Mouse (Mus musculus) intestine, embryonic 16.5 days (tissue): ENCODE measurements around the gene Mrpl19. TPM values are rescaled to one million over a fixed set of nuclear protein-coding genes. Genes with fewer than 3 reads are reported as not detected.

Experiments used
- ATAC-seq: fragments of 200-750 bp; cut with Nextera tagmentation; 2 replicates; pipeline ENCODE4 v1.8.0; 2017; ENCODE audit warnings: moderate TSS enrichment, moderate library complexity
- H3K27ac ChIP-seq: fragments of 300-500 bp; sonication (generic); 2 replicates; pipeline ENCODE4 v1.5.1; 2014; ENCODE audit warnings: mild to moderate bottlenecking, low read length
- H3K27me3 ChIP-seq: fragments of 300-500 bp; sonication (generic); replicated peaks from 2 replicates; pipeline ENCODE4 v1.6.1; 2014; ENCODE audit warnings: low read length, control low read depth, mixed read lengths; ENCODE audit not compliant: control insufficient read depth, insufficient read depth
- H3K36me3 ChIP-seq: fragments of 300-500 bp; sonication (generic); 2 replicates; pipeline ENCODE4 v1.6.1; 2014; ENCODE audit warnings: low read length, control low read depth; ENCODE audit not compliant: control insufficient read depth, insufficient read depth
- H3K4me1 ChIP-seq: fragments of 300-500 bp; sonication (generic); 2 replicates; pipeline ENCODE4 v1.6.1; 2014; ENCODE audit warnings: low read length, control low read depth, mixed read lengths; ENCODE audit not compliant: control insufficient read depth, insufficient read depth
- H3K4me2 ChIP-seq: fragments of 300-500 bp; sonication (generic); 2 replicates; pipeline ENCODE4 v1.6.1; 2014; ENCODE audit warnings: low read depth, low read length, control low read depth
- H3K4me3 ChIP-seq: fragments of 300-500 bp; sonication (generic); 2 replicates; pipeline ENCODE4 v1.5.1; 2014; ENCODE audit warnings: mild to moderate bottlenecking, low read length
- H3K9ac ChIP-seq: fragments of 300-500 bp; sonication (generic); 2 replicates; pipeline ENCODE4 v1.6.1; 2014; ENCODE audit warnings: low read depth, low read length
- H3K9me3 ChIP-seq: fragments of 300-500 bp; sonication (generic); 2 replicates; pipeline ENCODE4 v1.6.1; 2016; ENCODE audit warnings: low read length, control low read depth; ENCODE audit not compliant: control insufficient read depth
- WGBS: fragments of 180-500 bp; shearing (Covaris S2); extraction: QIAGEN DNeasy Blood & Tissue Kit; methylation state at CpG from one replicate; pipeline ENCODE4 v1.1.7; 2014; 5-methylcytosine and 5-hydroxymethylcytosine counted together
- polyA plus RNA-seq: library from polyadenylated mRNA; unstranded; fragments of >200 nt; fragmentation: Nextera tagmentation; extraction: Ambion mirVana; gene quantifications from 2 replicates; pipeline ENCODE4 v1.2.1, GENCODE M21; 2015

Mrpl19 gene
- 55.1 and 62.8 TPM in 2 replicates for polyA plus RNA-seq

DNA sequence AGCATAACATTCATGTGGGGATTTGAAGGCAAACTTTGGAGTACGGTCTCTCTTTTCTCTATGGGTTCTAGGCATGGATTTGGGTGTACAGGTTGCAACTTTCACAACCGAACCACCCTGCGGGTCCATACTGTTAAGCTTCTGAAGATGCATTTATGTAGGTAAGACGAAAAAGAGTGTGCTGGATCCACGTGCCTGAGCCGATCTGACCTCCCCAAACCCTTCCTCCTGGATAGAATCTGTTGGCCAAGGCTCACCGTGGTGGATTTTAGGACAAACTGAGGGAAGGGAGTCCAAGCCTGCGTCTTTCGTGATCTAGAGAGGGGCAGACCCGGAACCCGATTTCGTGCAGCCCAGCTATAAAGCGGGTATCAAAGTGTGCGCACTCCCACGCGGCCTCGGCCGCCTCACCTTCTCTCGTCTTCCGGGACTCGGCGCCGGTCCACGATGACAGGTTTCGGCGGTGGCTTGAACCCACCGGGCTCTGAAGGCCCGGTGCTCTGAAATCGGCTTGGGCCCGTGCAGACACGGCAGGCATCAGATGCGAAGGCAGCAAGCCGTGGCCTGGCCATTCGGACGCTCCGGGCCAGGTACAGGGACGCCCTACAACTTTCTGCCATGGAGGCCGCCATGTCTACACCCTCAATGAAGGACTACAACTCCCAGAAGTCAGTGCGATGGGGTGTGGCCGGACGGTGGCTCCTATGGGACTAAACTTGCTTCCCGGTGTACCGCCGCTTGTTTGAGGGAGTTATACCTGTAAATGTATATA, at the start of gene Mrpl19:
Gene Mrpl19, minus strand, starts transcription at position 663 of the 772 bp plus-strand sequence.
- H3K4me2 ChIP-seq, result peak within 1 kb of the TSS; percentile 59
- H3K4me3 ChIP-seq, result peak within 1 kb of the TSS; percentile 85
- under 1% methylated on average over 44 of the region's 44 CpGs for WGBS
- H3K36me3 ChIP-seq, result peaks cover 10% of the 10 kb centered on the region
- no peaks in the 10 kb centered on the region for H3K9me3 ChIP-seq
- no peaks in the 10 kb centered on the region for H3K27me3 ChIP-seq
- peak within 1 kb of the TSS; percentile 87 for H3K9ac ChIP-seq
- H3K4me1 ChIP-seq, result peaks cover 8% of the 10 kb centered on the region; the same call in 1 of the 2 replicates
- ATAC-seq, result peak; percentile 99
- peak within 1 kb of the TSS; percentile 39; the same call in 1 of the 2 replicates for H3K27ac ChIP-seq

- Histone ChIP-seq H3K36me3 (no peaks in the 10 kb centered on the region), H3K4me2 (no peak overlapping the region), H3K4me3 (no peak overlapping the region), H3K27ac (no peak overlapping the region), H3K9ac (no peak overlapping the region), H3K9me3 (no peaks in the 10 kb centered on the region; the same call in 1 of the 2 replicates), H3K4me1 (no peaks in the 10 kb centered on the region), H3K27me3 (no peaks in the 10 kb centered on the region)
- WGBS, result 43% methylated on average over 1 of the region's 1 CpGs
- ATAC-seq, result peak; percentile 58; the same call in 1 of the 2 replicates
These were observed 46.6 kb upstream of the Mrpl19 start for GRCm38 (mm10) chr6:82012392-82012791.

DNA sequence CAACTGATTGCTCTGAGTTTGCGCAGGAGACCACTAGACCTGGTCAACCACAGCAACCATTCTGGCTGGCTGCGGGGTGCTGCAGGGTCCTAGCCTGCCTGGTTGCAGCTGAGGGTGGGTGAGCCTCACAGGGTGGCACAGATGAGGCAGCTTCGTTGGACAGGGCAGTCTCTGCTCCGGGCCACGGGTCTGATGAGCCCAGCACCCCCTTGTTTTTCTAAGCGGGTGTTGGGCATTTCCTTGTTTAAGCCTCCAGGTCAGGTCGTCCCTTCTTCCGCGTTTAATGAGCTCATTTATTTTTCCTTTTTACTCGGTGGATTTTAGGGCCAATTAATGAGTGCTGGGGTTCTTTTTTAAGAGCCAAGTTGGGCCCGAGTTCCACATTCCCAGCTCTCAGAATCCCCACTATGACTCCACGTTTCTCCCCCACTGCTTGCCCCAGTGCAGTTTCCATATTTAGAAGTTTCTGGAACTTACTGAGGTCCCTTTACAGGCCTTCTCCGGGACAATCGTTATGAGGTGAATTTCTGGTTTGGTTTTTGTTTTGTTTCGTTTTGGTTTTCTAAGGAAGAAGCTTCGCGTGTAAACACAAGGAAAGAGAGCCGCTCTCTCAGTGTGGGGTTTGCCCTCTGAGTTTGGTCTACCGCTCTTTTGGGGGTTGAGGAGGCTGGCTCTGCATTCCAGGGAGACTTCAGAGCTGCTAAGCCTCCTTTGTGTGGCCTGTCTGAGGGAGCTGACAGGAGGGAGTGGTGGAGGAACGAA, 24.5 kb upstream of the Mrpl19 start:
- Histone ChIP-seq H3K4me1 (peaks cover 5% of the 10 kb centered on the region), H3K36me3 (no peaks in the 10 kb centered on the region), H3K9ac (0 out of 2 replicates have a peak overlapping the region, but pooled peaks have one; percentile 29), H3K4me2 (no peak overlapping the region), H3K9me3 (no peaks in the 10 kb centered on the region), H3K4me3 (no peak overlapping the region), H3K27ac (no peak overlapping the region), H3K27me3 (no peaks in the 10 kb centered on the region)
- 51% methylated on average over 20 of the region's 20 CpGs for WGBS
- no peak for ATAC-seq

- no peak overlapping the region for H3K4me2 ChIP-seq
- H3K9ac ChIP-seq, result no peak overlapping the region
- H3K9me3 ChIP-seq, result no peaks in the 10 kb centered on the region
- no peak overlapping the region for H3K27ac ChIP-seq
- WGBS, result 93% methylated on average over 5 of the region's 5 CpGs
- no peak for ATAC-seq
- no peaks in the 10 kb centered on the region for H3K27me3 ChIP-seq
- H3K4me1 ChIP-seq, result peaks cover 5% of the 10 kb centered on the region
- no peak overlapping the region for H3K4me3 ChIP-seq
- H3K36me3 ChIP-seq, result no peaks in the 10 kb centered on the region
These were observed 22.6 kb upstream of the Mrpl19 start for GRCm38 (mm10) chr6:81988341-81988740.

DNA sequence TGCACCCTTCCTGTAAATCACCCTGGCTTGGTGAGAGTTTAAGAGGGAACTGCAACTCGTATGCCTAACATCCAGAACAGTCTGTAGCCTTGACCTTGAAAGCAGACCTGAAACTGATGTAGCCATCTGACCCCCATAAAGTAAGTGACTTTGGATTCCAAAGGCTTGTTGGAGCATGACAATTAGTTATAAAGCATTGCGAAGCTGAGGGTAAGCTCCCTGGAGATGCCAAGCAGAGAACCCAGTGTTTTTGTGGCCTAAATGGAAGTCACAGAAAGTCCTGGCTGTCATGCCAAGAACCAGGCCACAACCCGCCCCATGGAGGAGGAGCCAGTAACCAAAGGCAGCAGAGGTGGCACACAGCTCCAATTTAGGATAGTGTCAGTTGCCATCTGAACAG, 21.8 kb upstream of the Mrpl19 start:
- no peak for ATAC-seq
- 77% methylated on average over 3 of the region's 3 CpGs for WGBS
- Histone ChIP-seq H3K9ac (no peak overlapping the region), H3K4me1 (peaks cover 5% of the 10 kb centered on the region), H3K4me3 (no peak overlapping the region), H3K4me2 (no peak overlapping the region), H3K36me3 (no peaks in the 10 kb centered on the region), H3K27me3 (no peaks in the 10 kb centered on the region), H3K9me3 (no peaks in the 10 kb centered on the region), H3K27ac (no peak overlapping the region)

DNA sequence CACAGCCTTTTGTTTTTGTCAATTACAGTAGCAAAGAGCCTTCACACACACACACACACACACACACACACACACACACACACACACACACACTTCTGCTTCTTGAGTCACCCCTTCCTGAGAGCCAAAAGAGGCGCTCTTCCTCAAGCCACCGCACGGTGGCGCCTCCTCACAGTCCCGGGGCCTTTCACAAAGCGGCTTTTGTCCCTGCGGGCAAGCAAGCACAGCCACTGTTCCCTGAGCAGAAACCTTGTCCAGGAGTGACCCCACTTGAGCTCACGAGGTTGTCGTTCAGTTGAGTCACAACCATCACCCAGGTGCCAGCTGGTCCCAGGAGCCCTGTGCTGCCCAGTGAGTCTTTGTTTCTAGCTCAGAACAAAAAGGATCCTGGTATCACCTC, 21.3 kb upstream of the Mrpl19 start:
- 3% methylated on average over 9 of the region's 9 CpGs for WGBS
- ATAC-seq, result peak; percentile 80
- Histone ChIP-seq H3K4me2 (no peak overlapping the region), H3K9me3 (no peaks in the 10 kb centered on the region), H3K4me1 (peaks cover 5% of the 10 kb centered on the region), H3K9ac (no peak overlapping the region), H3K4me3 (no peak overlapping the region), H3K36me3 (no peaks in the 10 kb centered on the region), H3K27ac (no peak overlapping the region), H3K27me3 (no peaks in the 10 kb centered on the region)

GRCm38 (mm10) chr6:81986599-81986998, 20.8 kb upstream of the Mrpl19 start:
- WGBS, result 37% methylated on average over 5 of the region's 5 CpGs
- Histone ChIP-seq H3K9ac (no peak overlapping the region), H3K4me3 (no peak overlapping the region), H3K4me1 (peaks cover 5% of the 10 kb centered on the region), H3K4me2 (no peak overlapping the region), H3K36me3 (no peaks in the 10 kb centered on the region), H3K27me3 (no peaks in the 10 kb centered on the region), H3K27ac (no peak overlapping the region), H3K9me3 (no peaks in the 10 kb centered on the region)
- ATAC-seq, result no peak

DNA sequence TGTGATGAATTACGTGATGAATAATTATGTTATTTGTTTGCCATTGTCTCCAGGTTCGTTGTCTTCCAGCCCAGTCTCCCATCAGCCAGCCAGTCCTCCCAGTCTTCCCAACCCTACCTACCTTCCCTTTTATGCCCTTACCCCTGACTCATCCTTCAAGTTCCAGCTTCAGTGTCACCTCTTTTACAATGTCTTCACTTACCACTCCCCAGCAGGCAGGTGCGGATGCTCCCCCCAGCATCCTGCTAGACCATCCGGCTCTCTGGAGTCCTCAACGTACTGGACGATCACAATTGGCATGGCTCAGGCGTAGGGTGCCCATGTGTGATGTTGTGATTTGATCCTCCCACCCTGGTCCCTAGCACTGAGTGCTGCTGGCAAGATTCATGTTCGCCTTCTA, 20.4 kb upstream of the Mrpl19 start:
- no peak overlapping the region for H3K27ac ChIP-seq
- H3K4me1 ChIP-seq, result peaks cover 5% of the 10 kb centered on the region
- H3K36me3 ChIP-seq, result no peaks in the 10 kb centered on the region
- ATAC-seq, result no peak
- no peak overlapping the region for H3K9ac ChIP-seq
- no peaks in the 10 kb centered on the region for H3K27me3 ChIP-seq
- H3K4me2 ChIP-seq, result no peak overlapping the region
- no peaks in the 10 kb centered on the region for H3K9me3 ChIP-seq
- 87% methylated on average over 8 of the region's 8 CpGs for WGBS
- no peak overlapping the region for H3K4me3 ChIP-seq

GRCm38 (mm10) chr6:81979286-81979685, 13.5 kb upstream of the Mrpl19 start:
- Histone ChIP-seq H3K27ac (no peak overlapping the region), H3K9ac (no peak overlapping the region), H3K27me3 (no peaks in the 10 kb centered on the region), H3K4me1 (no peaks in the 10 kb centered on the region), H3K4me3 (no peak overlapping the region), H3K9me3 (no peaks in the 10 kb centered on the region), H3K4me2 (no peak overlapping the region), H3K36me3 (no peaks in the 10 kb centered on the region)
- WGBS, result 90% methylated on average over 4 of the region's 4 CpGs
- ATAC-seq, result no peak
